Mouse (Mus musculus) CD4-positive, CD25-positive, alpha-beta regulatory T cell, adult 2 months (primary cell): Measurements from ENCODE around the gene Zan.

Source experiments
- DNase-seq: peaks from one replicate; pipeline ENCODE4 v3.0.0-alpha.2; 2012; ENCODE audit warnings: low read depth, low spot score

Gene Zan

GRCm38 (mm10) chr5:137476964-137477363, at the start of gene Zan:
Gene Zan (minus strand): TSS chr5:137477064.
- DNase-seq: no peak

- DNase-seq: peak; percentile 55
These were observed 49.5 kb upstream of the Zan start for GRCm38 (mm10) chr5:137526192-137526936.

- no peak for DNase-seq
These were observed 48.6 kb upstream of the Zan start for GRCm38 (mm10) chr5:137525511-137525910.

GRCm38 (mm10) chr5:137524671-137525070, 47.8 kb upstream of the Zan start:
- no peak for DNase-seq

- DNase-seq: no peak
These were observed 47.3 kb upstream of the Zan start for GRCm38 (mm10) chr5:137524251-137524515.

- no peak for DNase-seq
These were observed 46.8 kb upstream of the Zan start for GRCm38 (mm10) chr5:137523396-137524250.

GRCm38 (mm10) chr5:137522711-137523110, 45.8 kb upstream of the Zan start:
- DNase-seq: no peak

- no peak for DNase-seq
These were observed 45.0 kb upstream of the Zan start for GRCm38 (mm10) chr5:137521861-137522260.

- DNase-seq: no peak
These were observed 43.1 kb upstream of the Zan start for GRCm38 (mm10) chr5:137519691-137520550.

GRCm38 (mm10) chr5:137518436-137518835, 41.6 kb upstream of the Zan start, which contains the start of gene Gigyf1:
Gene Gigyf1 (plus strand): TSS chr5:137518548.
- peak; percentile 55 for DNase-seq

GRCm38 (mm10) chr5:137514811-137515210, 37.9 kb upstream of the Zan start:
- DNase-seq: no peak

- DNase-seq: no peak
These were observed 37.3 kb upstream of the Zan start for GRCm38 (mm10) chr5:137513951-137514721.

GRCm38 (mm10) chr5:137512847-137513794, 36.3 kb upstream of the Zan start:
- DNase-seq: peak; percentile 48

- DNase-seq: no peak
These were observed 34.8 kb upstream of the Zan start for GRCm38 (mm10) chr5:137511706-137512105.

- DNase-seq: peak; percentile 51
These were observed 33.9 kb upstream of the Zan start for GRCm38 (mm10) chr5:137510573-137511390.

- peak; percentile 85 for DNase-seq
These were observed 33.2 kb upstream of the Zan start for GRCm38 (mm10) chr5:137510014-137510501.

GRCm38 (mm10) chr5:137504041-137504440, 27.2 kb upstream of the Zan start:
- DNase-seq: peak; percentile 44

GRCm38 (mm10) chr5:137502667-137503110, 25.8 kb upstream of the Zan start:
- peak; percentile 85 for DNase-seq
